Mouse (Mus musculus): Measurements from ENCODE around the gene D630045J12Rik.
A peak's percentile ranks its signal among the peaks of the same experiment; 100 is the strongest.

The D630045J12Rik gene

DNA sequence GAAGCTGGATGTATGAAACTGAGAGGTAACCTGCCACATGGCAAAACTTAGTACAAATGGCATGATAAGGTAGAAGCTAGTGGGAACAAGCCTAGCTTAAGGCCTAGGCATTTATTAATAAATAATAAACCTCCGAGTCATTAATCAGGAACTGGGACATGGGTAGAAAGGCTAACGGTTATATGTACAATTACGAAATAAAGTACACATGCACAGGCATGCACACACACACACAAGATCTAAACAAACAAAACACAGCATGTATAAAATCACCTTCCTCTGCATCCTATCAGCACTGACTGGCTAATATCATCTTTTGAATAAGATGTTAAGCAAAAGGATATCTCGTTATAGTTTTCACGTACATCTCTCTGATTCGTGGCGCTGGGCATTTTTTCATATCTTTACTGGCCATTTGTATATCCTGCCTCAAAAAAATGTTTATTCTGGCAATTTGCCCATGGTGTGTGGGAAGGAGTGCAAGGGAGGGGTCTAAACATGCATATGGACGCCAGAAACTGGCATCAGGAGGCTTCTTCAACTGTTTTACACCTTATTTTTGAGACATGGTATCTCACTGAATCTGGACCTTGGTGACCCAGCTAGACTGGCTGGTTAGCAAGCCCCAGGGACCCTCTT, 67.4 kb downstream of the D630045J12Rik start:
- DNase-seq, result no peak

DNA sequence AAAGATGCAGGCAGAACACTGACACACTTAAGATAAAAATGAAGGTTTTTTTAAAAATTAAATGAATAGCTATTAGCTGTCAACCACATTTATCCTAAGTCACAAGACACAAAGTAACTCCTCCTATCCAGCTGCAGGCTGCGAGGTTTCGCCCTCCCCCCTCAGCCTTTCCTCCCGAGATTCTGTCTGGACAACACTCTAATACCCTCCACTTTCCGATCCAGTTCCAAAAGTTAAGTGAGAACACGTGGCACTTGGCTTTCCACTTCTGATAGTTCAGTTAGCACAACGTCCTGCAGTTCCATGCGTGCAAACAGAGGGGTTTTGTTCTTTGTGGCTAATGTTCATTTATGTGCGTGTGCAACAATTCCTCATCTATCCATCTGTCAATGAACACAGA, 69.0 kb downstream of the D630045J12Rik start:
- DNase-seq, result no peak

DNA sequence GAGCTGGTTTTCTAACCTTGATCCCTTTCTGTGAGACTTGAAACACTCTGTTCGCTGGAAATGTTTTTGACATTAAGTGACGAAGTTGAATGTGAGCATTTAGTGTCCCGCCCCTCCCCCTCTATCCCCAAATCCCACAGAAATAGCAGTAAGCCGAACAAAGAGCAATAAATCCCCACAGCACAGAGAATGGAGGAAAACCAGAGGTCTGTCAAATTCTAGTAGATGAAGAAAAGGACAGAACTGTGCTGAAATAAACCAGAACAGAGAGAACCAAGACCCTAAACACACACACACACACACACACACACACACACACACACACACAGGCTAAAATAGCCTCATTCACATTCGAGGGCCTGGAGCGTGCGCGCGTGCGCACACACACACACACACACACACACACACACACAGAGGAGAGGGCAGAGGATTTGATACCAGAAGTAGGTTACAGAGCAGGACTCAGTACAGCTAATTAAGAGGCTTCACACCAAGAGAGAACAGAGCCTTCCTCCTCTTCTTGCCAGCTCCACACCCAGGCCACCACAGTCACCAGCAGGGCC, 72.0 kb downstream of the D630045J12Rik start:
- no peak for DNase-seq

DNA sequence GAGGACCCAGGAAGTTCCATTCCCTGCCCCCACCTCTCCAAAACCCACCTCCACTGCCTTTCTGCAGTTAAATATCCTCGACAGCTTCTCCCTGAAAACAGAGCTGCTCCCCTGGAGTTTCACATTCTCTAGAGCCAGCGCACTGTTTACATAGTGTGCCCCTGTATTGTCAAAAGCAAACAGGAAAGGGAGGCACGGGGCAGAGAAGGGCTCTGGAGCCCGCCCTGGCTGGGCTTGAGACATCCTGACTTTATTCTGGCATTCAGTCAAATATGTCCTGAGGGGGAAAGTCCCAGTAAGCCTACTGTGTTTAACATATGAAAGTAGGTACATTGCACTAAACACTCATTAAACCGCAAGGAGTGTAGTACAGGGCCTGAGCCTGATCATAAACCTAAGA, 73.1 kb downstream of the D630045J12Rik start:
- DNase-seq, result no peak

DNA sequence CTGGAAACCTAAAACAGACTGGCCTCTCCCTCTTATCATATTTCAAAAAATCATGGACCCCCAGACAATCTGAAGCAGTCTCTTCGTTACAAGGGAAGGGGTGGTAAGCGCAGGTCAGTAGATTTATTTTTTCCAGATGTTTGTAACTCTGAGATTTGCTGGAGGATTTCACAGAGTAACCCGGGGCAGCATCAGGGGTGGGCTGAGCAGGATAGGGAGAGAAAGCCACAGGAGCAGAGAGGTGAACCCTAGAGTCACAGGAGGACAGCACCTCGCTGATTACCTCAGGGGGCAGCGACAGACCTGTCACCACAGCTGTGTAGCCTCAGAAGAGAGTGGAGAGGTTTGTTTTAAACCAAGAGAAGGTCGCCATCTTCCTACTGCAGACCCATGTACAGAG, 88.4 kb downstream of the D630045J12Rik start:
- DNase-seq, result no peak

DNA sequence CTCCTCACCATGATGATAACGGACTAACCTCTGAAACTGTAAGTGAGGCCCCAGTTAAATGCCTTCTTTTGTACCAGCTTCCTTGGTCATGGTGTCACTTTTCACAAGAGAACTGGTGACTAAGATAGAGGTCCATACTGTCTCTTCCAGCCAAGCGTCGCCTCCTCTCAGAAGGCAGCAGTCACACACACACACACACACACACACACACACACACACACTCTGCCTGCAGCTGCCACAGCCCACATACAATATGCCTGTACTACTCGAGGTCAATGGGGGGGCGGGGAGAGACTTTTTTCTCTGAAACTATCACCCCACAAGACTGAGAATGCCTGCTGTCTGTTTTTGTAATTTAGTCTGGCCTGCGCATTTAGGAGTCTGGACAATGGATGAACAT, 89.1 kb downstream of the D630045J12Rik start:
- no peak for DNase-seq

DNA sequence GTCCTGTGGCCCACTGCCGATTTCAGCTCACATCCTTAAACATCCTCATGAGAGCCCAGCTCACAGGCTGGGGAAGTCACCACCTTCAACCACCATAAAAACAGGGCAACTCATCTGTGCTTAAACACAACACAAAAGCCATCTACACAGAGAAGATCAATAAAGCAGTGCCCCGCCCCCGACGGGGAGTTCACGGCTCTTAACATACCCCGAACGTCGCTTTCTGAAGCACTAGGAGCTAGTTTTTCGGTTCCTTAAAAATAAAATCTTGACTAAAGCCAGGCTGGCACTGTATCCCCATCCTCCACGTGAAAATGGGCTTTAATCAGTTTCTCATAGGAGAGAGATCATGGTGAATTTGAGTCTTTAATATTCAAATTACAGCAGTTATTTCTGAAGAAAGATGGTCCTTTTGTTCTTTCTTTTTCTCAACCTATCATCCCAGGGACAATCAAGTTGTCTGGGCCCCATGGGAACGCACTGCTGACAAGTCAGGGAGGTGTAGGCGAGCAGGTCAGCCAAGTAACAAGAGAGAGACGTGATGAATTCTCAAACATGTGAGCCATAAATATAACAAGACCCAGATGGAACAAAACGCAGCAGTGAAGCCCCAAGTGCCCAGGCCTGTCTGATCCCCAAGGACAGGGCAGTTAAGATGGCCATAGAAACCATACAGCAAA, 90.8 kb downstream of the D630045J12Rik start:
- no peak for DNase-seq

DNA sequence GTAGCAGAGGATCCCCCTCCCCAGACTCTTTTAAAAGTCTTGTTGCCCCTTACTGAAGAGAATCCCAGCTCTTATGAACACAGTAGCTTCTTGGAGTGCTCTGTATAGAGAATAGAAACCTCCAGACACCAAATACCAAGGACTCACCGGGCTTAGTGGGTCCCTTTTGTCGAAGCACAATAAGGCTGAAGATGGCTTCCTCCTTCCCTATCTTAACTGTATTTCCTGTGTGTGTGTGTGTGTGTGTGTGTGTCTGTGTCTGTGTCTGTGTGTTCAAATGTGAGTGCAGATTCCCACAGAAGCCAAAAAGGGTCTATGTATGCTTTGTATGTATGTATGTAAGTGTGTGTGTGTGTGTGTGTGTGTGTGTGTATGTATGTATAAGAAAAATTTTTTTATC, 93.3 kb downstream of the D630045J12Rik start:
- no peak for DNase-seq

DNA sequence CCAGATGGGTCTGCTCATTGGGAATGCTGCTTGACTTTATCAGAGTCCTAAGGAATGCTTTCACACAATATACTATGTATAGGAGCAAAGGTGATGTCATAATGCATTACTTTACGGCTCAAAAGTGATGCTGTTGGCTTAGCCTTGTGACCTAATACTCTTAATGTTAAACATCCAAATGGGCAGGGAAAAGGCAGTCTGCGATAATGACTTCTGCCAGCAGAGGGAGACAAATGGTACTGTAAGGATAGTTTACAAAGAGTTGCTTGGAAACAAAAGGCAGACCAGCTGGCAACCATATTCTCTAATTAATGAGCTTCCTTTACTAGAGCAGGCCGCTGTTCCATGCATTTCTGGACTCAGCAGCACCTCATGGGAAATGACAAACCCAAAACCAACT, 93.7 kb downstream of the D630045J12Rik start:
- DNase-seq, result peak; percentile 91

DNA sequence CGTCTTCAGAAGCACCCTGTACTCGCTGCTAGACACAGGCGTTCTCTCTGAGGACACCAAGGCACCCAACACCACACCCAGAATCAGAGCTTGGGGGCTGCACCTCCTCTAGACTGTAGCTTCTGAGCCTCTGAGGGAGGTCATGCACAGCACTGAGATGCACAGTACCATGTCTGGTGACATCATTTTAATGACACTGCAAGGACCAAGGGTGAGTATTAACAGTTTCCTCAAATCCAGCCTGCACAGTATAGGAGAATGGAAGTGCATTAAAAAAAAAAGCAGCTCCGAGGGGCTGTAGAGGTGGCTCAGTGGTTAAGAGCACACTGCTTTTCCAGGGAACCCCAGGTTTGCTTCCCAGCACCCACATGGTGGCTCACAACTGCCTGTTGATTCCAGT, 94.2 kb downstream of the D630045J12Rik start:
- DNase-seq, result no peak

DNA sequence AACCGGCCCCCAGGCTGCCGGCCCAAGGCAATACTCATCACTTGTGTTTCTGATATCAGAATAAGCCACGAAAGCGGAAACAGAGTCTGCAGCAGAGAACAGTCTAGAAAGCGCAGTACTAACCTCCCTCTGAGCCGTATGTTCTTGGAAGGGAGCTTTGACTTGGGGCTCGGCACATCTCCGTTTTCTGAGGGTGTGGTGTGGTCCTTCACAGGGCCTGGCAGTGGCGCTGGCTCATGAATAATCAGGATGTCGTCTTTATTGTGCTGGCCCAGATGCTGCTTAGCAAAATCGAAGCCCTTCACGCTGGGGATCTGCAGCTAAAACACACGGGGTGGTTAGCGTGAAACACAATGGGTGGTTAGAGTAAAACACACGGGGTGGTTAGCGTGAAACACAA, 95.9 kb downstream of the D630045J12Rik start:
- DNase-seq, result no peak

DNA sequence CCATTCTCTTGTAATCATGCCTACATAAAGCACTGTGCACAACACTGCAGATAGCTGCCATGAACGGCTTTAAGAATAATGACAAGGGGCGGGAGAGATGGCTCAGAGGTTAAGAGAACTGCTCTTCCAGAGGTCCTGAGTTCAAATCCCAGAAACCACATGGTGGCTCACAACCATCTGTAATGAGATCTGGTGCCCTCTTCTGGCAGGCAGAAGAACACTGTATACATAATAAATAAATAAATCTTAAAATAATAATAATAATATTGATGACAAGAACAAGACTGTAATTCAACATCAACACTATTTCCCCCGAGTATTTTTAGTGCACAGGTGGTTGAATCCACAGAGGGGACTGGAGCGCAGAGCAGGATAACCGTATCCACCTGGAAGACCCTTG, 97.6 kb downstream of the D630045J12Rik start:
- DNase-seq, result no peak

DNA sequence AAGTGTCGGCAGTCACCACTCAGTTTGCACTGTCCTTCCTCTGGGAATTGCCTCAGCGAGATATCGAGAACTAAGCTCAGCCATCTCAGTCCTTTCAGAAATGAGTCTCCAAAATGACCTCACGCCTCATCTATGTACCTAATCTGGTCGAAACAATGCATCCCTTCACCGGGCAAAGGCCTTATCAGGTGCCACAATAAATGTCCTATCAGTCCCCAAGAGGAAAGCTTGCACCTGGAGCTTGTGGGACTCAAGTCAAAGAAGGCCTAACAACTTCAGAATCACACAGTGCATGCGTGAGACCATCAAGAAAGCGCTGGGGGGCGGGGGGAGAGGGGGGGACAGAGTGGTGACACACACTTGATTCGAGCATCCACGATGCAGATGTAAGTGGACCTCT, 101.5 kb downstream of the D630045J12Rik start:
- DNase-seq, result no peak

DNA sequence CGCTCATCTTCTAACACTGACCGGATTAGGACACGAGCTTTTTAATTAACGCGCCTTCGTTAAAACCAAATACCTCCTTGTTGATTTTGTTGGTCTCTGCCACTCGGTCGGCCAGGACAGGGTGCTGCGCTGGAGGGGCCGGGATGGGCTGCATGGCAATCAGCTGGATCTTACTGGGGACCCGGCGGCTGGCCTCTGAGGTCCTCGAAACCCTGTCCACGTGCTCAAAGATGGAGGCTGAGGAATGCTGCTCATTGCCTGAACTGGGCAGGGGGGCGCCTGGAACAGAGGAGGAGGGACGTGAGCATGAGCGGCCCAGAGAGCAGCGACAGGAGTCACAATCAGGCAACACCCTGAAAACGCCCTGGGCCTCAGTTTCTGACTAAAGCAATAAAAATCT, 104.3 kb downstream of the D630045J12Rik start:
- no peak for DNase-seq

DNA sequence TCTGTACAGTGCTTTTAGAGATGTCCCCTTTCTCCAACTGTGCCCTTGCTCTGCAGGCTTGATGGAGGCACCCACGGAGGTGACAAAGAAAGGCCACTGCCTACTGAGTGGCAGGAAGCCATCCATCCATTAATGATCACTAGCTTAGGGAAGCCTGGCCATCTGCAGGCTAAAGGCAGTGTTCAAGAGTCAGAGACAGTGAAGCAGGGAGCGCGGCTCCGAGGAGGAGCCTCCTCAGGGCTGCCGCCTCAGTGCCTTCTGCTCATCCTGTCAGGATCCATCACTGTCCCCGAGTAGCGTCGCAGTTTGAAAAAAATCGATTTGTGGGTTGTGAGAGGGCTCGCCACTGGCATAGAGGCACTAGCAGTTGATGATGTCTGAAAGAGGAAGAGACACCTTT, 105.2 kb downstream of the D630045J12Rik start:
- no peak for DNase-seq

DNA sequence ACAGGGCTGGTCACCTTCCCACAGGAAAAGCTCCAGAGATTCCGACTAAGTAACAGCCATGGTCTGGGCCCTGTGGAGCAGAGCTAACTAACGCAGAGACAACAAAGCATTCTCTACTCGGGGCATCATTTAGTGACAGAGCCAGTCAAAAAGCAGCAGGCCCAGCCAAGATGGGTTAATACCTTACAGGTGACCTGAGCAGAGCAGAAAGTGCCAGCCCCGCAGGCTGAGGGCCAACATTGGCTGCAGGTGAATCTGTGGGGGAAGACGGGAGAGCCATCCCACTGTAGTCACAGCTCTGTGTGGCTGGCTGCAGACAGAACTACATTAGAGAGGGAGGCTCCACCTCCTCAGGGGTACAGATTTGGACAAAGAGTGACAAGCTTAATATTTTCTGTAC, 106.5 kb downstream of the D630045J12Rik start:
- DNase-seq, result peak; percentile 50

DNA sequence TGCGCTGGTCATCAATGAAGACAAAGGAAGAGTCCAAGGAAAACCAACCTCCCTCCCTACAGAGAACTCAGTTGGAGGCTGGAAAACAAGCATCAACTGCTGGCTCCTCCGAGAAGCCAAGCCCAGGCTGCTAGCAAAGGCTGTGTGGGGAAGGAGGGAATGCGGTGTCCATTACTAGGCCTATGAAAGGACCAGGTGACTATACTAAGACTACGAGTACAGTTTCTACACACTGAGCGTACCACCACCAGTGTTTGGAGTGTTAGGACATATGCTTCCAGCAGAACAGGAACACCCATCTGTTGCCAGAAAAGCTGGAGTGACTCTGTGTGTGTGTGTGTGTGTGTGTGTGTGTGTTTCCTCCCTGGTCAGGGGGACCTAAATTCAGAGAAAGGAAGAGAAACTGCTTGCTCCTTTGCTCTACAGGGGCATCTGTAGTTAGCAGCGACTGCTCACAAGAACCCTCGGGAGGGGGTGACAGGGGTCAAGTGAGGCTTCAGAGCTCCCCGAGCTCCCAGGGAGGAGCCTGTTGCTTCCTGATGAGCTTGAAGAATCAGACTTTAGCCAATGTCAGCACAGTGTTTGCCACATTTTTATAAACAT, 108.2 kb downstream of the D630045J12Rik start:
- peak; percentile 72 for DNase-seq

DNA sequence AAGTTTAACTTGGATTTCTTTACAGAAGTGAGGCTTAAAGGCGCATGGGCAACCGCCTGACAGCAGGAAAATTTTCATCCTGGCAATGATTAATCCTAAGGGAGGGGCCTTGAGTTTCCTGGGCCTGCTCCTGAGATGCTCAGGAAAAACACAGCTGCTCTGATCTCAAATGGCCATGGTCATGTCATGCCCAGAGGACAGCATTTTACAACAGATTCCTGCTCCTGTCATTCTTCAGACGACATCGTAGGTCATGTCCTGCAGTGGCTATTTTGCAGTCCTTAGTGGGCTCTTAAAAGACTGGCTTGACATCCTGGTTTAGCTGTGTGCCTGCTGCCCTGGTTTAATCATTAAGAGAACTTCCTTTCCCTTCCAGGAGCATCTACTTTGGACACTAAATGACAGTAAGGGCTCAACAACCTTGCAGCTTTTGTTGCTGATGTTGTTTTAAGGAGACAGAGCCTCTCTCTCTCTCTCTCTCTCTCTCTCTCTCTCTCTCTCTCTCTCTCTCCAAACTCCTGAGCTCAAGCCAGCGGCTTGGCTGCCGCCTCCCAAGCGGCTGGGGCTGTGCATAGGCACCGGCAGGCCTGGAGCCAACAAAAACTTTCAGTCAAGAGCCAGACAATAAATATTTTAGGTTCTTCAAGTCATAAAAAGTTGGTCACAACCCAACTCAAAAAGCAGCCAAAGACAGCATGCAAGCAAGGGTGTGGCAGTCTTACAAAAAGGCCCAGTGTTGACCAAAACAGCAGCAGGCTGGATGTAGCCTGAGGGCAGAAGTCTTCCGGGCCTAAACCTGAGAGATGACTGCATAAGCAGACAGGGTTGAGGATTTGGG, 109.4 kb downstream of the D630045J12Rik start:
- peak; percentile 88 for DNase-seq

DNA sequence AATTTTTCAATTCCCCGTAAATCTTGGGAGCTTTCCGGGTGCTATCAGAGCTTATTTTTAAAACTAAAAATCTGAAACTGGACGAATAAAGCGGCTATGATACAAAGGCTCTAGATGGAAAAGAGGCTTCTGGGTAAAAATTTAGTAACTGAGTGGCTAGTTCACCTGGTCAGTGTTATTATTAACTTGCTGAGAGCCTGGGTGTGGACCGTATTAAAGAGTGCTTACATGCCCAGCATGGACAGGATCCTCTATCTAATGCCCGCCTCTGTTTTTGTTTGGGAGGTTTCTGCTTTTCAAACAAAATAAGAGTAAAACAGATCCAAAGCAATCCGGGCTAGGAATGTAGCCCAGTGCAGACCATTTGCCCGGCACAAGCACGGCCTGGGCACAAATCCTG, 113.4 kb downstream of the D630045J12Rik start:
- DNase-seq, result peak; percentile 44

DNA sequence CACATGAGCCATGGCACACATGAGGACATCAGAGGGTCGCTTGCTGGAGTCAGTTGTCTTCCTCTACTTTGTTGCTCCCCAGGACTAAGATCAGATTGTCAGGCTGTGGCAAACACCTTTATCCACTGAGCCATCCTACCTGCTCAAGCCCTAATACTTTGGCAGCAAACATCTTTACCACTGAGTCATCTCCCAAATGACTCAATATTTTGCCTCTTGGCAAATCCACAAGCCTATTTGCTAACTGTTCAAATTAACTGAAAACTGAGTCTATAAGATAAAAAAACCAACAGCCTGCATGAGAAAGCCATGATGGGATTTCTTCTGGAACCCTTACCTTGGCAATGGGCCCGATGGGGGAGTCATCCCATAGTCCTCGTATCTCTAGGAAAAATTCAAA, 114.7 kb downstream of the D630045J12Rik start:
- DNase-seq, result no peak

DNA sequence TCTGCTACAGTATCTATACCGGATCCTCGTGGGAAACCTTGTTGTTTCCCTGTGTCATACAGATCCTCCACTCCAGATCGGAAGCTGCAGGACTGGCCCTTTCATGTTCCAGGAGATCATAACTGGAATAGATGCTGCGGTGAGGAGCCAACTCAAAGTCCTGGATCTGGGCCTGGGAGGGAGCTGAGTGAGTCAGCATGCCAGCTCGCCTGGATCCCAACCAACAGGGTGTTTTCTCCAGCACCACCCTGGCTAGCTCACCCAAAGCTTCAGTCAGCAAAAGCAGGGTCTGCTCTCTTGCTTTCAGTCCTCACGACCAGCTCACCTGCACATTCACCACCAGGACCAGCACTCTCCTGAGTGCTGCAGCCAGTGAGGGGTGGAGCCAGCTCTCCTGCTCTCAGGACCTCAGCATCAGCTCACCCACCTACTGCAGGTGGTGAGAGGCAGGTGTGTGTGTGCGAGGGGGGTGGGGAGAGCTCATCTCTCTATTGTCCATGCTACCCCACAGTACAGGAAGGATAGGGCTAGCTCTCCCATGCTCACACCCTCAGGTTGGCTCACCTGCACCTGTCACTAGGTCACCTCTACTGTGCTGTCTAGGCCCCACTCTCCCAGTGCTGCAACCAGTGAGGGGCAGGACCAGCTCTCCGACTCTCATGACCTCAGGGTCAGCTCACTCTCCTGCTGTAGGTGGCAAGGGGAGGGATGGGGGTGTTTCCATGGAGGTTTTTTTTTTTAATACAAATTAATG, 118.8 kb downstream of the D630045J12Rik start:
- DNase-seq, result peak; percentile 33

DNA sequence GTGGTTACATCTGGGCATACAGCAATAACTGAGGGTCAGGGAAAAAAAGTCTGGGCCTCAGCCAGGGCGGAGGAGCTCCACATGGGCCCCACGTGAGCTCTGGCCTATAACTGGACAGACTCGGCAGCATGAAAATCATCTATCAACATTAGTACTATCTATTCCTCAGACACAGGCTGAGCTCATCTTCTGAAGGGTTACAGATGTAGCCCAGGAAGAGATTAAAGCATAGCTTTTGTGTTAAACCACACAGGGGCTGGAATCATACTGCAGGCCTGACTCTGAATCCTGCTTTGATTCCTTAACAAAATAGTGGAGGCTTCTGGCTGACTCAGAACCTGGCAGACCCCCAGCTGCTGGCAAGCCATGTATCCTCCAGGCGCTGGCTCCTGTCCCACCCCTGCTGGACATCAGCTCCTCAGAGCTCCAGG, 122.0 kb downstream of the D630045J12Rik start:
- peak; percentile 72 for DNase-seq

Measured in kidney, postnatal 14 days (tissue).